Mouse (Mus musculus) neural tube, embryonic 11.5 days (tissue): Measurements from ENCODE around the gene Wasf2. TPM values are rescaled to one million over a fixed set of nuclear protein-coding genes. Genes with fewer than 3 reads are reported as not detected.

Experiments
- ATAC-seq: fragments of 200-750 bp; cut with Nextera tagmentation; 2 replicates; pipeline ENCODE4 v1.8.0; 2017; ENCODE audit warnings: moderate number of reproducible peaks, mild to moderate bottlenecking, moderate TSS enrichment, moderate library complexity; ENCODE audit not compliant: insufficient read depth, low FRiP score, low TSS enrichment
- DNase-seq: peaks from one replicate; pipeline ENCODE4 v3.0.0-alpha.2; 2015; ENCODE audit warnings: low spot score
- H3K27ac ChIP-seq: fragments of 300-500 bp; sonication (generic); 2 replicates; pipeline ENCODE4 v1.5.1; 2014; ENCODE audit warnings: low read depth, mild to moderate bottlenecking, low read length
- H3K27me3 ChIP-seq: fragments of 300-500 bp; sonication (generic); 2 replicates; pipeline ENCODE4 v1.6.1; 2014; ENCODE audit warnings: mild to moderate bottlenecking, low read length, mixed read lengths; ENCODE audit not compliant: control insufficient read depth, insufficient read depth
- H3K36me3 ChIP-seq: fragments of 300-500 bp; sonication (generic); 2 replicates; pipeline ENCODE4 v1.6.1; 2014; ENCODE audit warnings: mild to moderate bottlenecking, low read length, moderate library complexity, mixed read lengths; ENCODE audit not compliant: control insufficient read depth, insufficient read depth
- H3K4me1 ChIP-seq: fragments of 300-500 bp; sonication (generic); 2 replicates; pipeline ENCODE4 v1.6.1; 2014; ENCODE audit warnings: low read length, mixed read lengths; ENCODE audit not compliant: control insufficient read depth, insufficient read depth
- H3K4me2 ChIP-seq: fragments of 300-500 bp; sonication (generic); 2 replicates; pipeline ENCODE4 v1.6.1; 2014; ENCODE audit warnings: low read depth, mild to moderate bottlenecking, moderate library complexity
- H3K4me3 ChIP-seq: fragments of 300-500 bp; sonication (generic); 2 replicates; pipeline ENCODE4 v1.5.1; 2014; ENCODE audit warnings: low read depth, low read length
- H3K9ac ChIP-seq: fragments of 300-500 bp; sonication (generic); 2 replicates; pipeline ENCODE4 v1.6.1; 2014; ENCODE audit warnings: mild to moderate bottlenecking, low read length
- H3K9me3 ChIP-seq: fragments of 300-500 bp; sonication (generic); 2 replicates; pipeline ENCODE4 v1.6.1; 2016; ENCODE audit warnings: low read length; ENCODE audit not compliant: control insufficient read depth
- WGBS: fragments of 180-500 bp; shearing (Covaris S2); extraction: QIAGEN DNeasy Blood & Tissue Kit; methylation state at CpG from one replicate; pipeline ENCODE4 v1.1.7; 2014; 5-methylcytosine and 5-hydroxymethylcytosine counted together
- polyA plus RNA-seq: library from polyadenylated mRNA; unstranded; fragments of >200 nt; fragmentation: Nextera tagmentation; extraction: Ambion mirVana; gene quantifications from 2 replicates; pipeline ENCODE4 v1.2.1, GENCODE M21; 2014

Gene Wasf2
- polyA plus RNA-seq, 1 experiment from 2014 or later, result 33.0 TPM

DNA sequence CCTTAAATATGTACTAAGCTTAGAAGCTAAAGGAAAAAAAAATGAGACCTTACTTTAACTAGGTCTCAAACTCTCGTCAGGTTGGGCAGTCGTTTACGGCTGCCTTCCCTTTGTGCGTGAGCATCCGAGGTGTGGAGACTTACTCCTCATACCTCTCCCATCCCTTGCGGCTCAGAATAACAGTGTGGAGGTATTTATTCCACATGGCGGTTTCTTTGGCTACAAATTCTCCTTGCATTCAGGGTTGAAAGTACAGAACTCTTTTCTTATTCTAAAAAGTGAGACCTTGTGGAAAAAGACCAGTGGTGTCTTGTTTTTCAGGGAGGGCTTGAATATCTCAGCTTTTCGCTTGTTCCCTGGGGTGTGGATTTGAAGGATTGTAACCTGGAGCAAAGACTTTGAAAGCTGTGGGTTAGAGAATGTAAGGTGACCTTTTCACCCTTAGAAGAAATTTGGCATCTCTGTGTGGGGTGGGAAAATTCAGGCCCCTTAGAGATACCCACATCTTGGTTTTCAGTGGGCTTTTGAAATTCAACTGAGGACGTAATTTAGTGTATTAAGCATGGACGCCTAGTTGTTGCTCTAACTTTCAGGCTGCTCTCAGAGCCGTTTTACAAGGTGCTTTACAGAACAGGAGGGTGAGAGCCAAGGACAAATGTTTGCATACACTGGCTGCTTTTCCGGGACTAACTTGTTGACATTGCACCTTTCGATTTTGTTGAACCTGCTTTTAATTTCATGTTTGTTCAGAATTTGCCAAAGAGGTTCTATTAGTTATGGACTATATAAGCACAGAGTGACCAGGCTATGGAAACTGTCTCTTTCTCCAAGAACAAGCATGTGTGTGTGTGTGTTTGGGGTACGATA, 54.0 kb downstream of the Wasf2 start:
- WGBS, result 43% methylated on average over 14 of the region's 14 CpGs

DNA sequence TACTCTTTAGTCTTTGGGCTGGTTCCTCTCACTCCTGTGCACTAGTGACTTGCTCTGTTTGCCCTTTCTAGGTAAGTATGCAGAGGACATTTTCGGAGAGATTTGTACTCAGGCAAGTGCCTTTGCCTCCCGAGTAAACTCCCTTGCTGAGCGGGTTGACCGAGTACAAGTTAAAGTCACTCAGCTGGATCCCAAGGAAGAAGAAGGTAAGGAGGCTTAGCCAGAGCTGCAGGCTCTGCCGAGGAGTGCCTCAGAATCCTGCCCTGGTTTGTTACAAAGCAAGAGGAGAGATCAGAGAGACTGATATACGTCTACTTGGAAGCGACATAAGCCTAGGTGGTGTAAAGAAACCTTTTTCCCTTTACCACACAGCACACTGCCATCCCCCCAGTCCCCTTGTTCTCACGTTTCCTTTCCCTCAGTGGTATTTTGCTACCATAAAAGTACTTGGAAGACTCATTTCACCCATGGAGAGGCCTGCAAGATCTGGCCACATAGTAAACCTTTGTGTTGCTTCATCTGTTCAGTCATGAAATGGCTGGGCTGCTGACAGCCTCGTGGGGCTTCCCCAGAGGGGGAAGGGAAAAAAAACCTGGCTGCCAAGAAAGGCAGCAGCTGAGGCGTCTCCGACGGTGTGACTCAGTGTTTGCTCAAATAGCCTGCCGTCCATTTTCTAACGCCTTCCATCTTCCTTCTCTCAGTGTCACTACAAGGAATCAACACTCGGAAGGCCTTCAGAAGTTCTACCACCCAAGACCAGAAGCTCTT, 54.8 kb downstream of the Wasf2 start:
- Histone ChIP-seq H3K27ac (peak overlapping the region; percentile 50; the same call in 1 of the 2 replicates), H3K9me3 (no peaks in the 10 kb centered on the region), H3K27me3 (no peaks in the 10 kb centered on the region), H3K4me2 (no peak overlapping the region), H3K9ac (no peak overlapping the region), H3K4me1 (peaks cover 6% of the 10 kb centered on the region; the same call in 1 of the 2 replicates), H3K4me3 (no peak overlapping the region), H3K36me3 (peaks cover 2% of the 10 kb centered on the region)
- ATAC-seq (no peak), DNase-seq (peak; percentile 37)
- 31% methylated on average over 15 of the region's 15 CpGs for WGBS

More for the DNA sequence above, 54.0 kb downstream of the Wasf2 start:
- Histone ChIP-seq H3K4me3 (no peak overlapping the region), H3K27me3 (no peaks in the 10 kb centered on the region), H3K9ac (no peak overlapping the region), H3K9me3 (no peaks in the 10 kb centered on the region), H3K27ac (no peak overlapping the region), H3K36me3 (peaks cover 2% of the 10 kb centered on the region), H3K4me2 (no peak overlapping the region), H3K4me1 (peaks cover 6% of the 10 kb centered on the region; the same call in 1 of the 2 replicates)
- DNase-seq (no peak), ATAC-seq (no peak)

DNA sequence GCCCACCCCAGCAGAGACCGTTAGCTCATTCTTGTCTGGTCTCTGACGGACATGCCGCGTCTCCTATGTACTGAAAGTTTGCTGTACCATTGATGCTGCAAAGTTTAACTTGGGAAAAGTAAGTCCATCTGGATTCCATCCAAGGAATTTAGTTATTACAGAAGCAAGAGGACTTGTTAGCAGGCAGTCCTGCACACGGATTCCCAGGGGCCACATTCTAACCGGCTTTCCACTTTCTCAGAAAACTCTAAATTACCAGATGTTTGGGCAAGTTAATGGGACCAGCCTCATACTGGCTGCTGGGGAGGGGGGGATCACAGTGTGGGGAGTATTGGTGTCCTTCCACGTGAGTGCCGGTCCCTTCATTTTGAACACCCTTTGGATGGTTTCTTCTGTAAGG, 55.6 kb downstream of the Wasf2 start:
- 65% methylated on average over 8 of the region's 8 CpGs for WGBS
- H3K4me3 ChIP-seq, result no peak overlapping the region
- DNase-seq (no peak), ATAC-seq (no peak)
- H3K9ac ChIP-seq, result no peak overlapping the region
- H3K4me1 ChIP-seq, result peaks cover 6% of the 10 kb centered on the region; the same call in 1 of the 2 replicates
- no peak overlapping the region; the same call in 1 of the 2 replicates for H3K27ac ChIP-seq
- no peaks in the 10 kb centered on the region for H3K27me3 ChIP-seq
- H3K9me3 ChIP-seq, result no peaks in the 10 kb centered on the region
- no peak overlapping the region for H3K4me2 ChIP-seq
- H3K36me3 ChIP-seq, result peaks cover 4% of the 10 kb centered on the region

DNA sequence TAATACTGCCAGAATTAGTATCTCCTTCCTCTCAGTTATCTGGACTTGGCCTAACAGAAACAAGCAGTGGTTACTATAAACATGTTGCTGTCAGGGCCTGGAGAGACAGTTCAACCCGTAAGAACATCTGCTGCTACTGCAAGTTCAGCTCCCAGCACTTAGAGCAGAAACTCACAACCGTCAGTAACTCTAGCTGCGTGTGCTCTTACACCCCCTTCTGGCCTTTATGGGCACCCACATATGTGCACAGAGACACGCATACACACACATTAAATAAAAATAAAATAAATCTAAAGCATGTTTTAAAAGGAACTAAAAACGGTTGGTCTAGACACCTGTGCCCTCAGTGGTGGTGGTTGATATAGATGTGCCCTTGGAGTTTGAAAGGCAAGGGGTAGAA, 56.6 kb downstream of the Wasf2 start:
- H3K4me2 ChIP-seq, result no peak overlapping the region
- 90% methylated on average over 5 of the region's 5 CpGs for WGBS
- ATAC-seq, result no peak
- peaks cover 4% of the 10 kb centered on the region for H3K36me3 ChIP-seq
- H3K9ac ChIP-seq, result no peak overlapping the region
- peaks cover 6% of the 10 kb centered on the region; the same call in 1 of the 2 replicates for H3K4me1 ChIP-seq
- H3K9me3 ChIP-seq, result no peaks in the 10 kb centered on the region
- H3K27me3 ChIP-seq, result no peaks in the 10 kb centered on the region
- H3K27ac ChIP-seq, result no peak overlapping the region
- no peak overlapping the region for H3K4me3 ChIP-seq
- DNase-seq, result no peak

DNA sequence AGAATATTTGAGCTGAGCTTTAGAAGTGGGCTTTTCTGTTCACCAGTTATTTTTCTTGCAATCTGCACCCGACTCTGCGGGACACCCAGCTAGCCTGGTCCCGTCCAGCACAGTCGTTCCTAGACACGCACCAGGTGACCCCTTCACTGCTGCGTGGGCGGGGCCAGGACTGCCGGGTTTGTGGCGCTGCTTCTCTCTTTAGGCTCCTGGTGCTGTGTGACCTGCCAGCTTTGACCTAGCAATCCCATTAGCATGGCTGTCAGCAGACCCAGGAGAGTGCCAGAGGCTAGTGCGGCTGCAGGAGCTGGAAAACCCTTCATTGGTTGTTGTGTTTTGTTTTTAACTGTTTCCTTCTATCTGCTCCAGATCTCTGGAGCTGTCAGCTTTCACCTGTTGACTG, 59.1 kb downstream of the Wasf2 start:
- H3K36me3 ChIP-seq, result peaks cover 6% of the 10 kb centered on the region

DNA sequence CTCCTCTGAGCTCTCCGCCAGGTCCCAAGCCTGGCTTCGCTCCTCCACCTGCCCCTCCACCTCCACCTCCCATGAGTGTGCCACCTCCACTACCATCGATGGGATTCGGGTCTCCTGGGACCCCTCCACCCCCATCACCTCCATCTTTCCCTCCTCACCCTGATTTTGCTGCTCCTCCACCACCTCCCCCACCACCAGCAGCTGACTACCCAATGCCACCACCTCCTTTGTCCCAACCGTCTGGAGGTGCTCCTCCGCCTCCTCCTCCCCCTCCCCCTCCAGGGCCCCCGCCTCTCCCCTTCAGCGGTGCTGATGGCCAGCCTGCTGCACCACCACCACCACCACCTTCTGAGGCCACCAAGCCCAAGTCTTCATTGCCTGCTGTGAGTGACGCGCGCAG, 64.2 kb downstream of the Wasf2 start:
- DNase-seq (no peak), ATAC-seq (no peak)
- H3K9me3 ChIP-seq, result no peaks in the 10 kb centered on the region
- WGBS, result 88% methylated on average over 11 of the region's 11 CpGs
- H3K27ac ChIP-seq, result no peak overlapping the region
- no peak overlapping the region for H3K4me3 ChIP-seq
- H3K4me2 ChIP-seq, result no peak overlapping the region
- peaks cover 4% of the 10 kb centered on the region; the same call in 1 of the 2 replicates for H3K36me3 ChIP-seq
- H3K4me1 ChIP-seq, result peaks cover 26% of the 10 kb centered on the region
- no peak overlapping the region for H3K9ac ChIP-seq
- no peaks in the 10 kb centered on the region for H3K27me3 ChIP-seq

More for the DNA sequence above, 59.1 kb downstream of the Wasf2 start:
- no peaks in the 10 kb centered on the region for H3K27me3 ChIP-seq
- no peak for DNase-seq
- no peak overlapping the region for H3K27ac ChIP-seq
- H3K9me3 ChIP-seq, result no peaks in the 10 kb centered on the region
- no peaks in the 10 kb centered on the region; the same call in 1 of the 2 replicates for H3K4me1 ChIP-seq
- H3K4me3 ChIP-seq, result no peak overlapping the region
- H3K4me2 ChIP-seq, result no peak overlapping the region
- ATAC-seq, result no peak
- WGBS, result 77% methylated on average over 10 of the region's 10 CpGs
- no peak overlapping the region for H3K9ac ChIP-seq

- peaks cover 4% of the 10 kb centered on the region; the same call in 1 of the 2 replicates for H3K36me3 ChIP-seq
- no peak overlapping the region for H3K9ac ChIP-seq
- WGBS, result 75% methylated on average over 4 of the region's 4 CpGs
Observed at GRCm38 (mm10) chr4:133195014-133195413, 64.7 kb downstream of the Wasf2 start.

GRCm38 (mm10) chr4:133196136-133196535, 65.8 kb downstream of the Wasf2 start:
- DNase-seq (no peak), ATAC-seq (no peak)
- Histone ChIP-seq H3K9me3 (no peaks in the 10 kb centered on the region), H3K4me2 (no peak overlapping the region), H3K36me3 (peaks cover 2% of the 10 kb centered on the region; the same call in 1 of the 2 replicates), H3K27ac (no peak overlapping the region), H3K9ac (no peak overlapping the region), H3K27me3 (no peaks in the 10 kb centered on the region), H3K4me3 (no peak overlapping the region), H3K4me1 (peaks cover 39% of the 10 kb centered on the region)
- 82% methylated on average over 2 of the region's 2 CpGs for WGBS

More at GRCm38 (mm10) chr4:133195014-133195413, 64.7 kb downstream of the Wasf2 start:
- ATAC-seq, result no peak
- Histone ChIP-seq H3K27me3 (no peaks in the 10 kb centered on the region), H3K4me1 (peaks cover 30% of the 10 kb centered on the region), H3K9me3 (no peaks in the 10 kb centered on the region), H3K4me2 (no peak overlapping the region), H3K4me3 (no peak overlapping the region), H3K27ac (no peak overlapping the region)
- no peak for DNase-seq
